Mouse (Mus musculus): ENCODE results near the gene Mtmr11. TPM values are rescaled to one million over a fixed set of nuclear protein-coding genes. Genes with fewer than 3 reads are reported as not detected.
"Not testable (repeated sequence)": the region's sequence is repeated elsewhere in the genome, so short reads cannot be mapped to it uniquely, and the experiment has no call there.

Gene Mtmr11
- total RNA-seq, 2 experiments from 2014 or later: 4.3 to 12.0 TPM

- DNase-seq: no peak
Measured at GRCm38 (mm10) chr3:96219191-96219641, 57.4 kb downstream of the Mtmr11 start.

- peak; percentile 65 for DNase-seq
Measured at GRCm38 (mm10) chr3:96219661-96220130, 57.9 kb downstream of the Mtmr11 start, which contains the start of the genes Bola1 and Hist2h2ab. Bola1 (minus strand) TSS chr3:96219709. Hist2h2ab (plus strand) TSS chr3:96219865.

GRCm38 (mm10) chr3:96220131-96220764 is 58.4 kb downstream of the Mtmr11 start:
- DNase-seq: not testable (repeated sequence)

- DNase-seq: peak; percentile 48
Measured at GRCm38 (mm10) chr3:96220765-96221639, 59.2 kb downstream of the Mtmr11 start, which contains the start of the genes Hist2h2ac and Hist2h2be. Hist2h2ac (minus strand) TSS chr3:96220880. Hist2h2be (plus strand) TSS chr3:96221119.

Small RNAs within 50 kb of the gene (microRNA-seq; reads per million reads assigned to microRNA genes)
- gene Gm44492: 0 to 0.25 reads per million in 2 experiments

Other genes with a start within 250 kb of the Mtmr11 start
- 100 to 1,000 TPM in 1 of 2 experiments, 10 to 100 TPM in 1; 87.3 to 101 TPM for gene Anp32e, start 232.8 kb upstream of the Mtmr11 start, total RNA-seq (2021)
- gene Plekho1, start 166.0 kb upstream of the Mtmr11 start, total RNA-seq (2021): 10 to 100 TPM; 56.2 to 67.9 TPM
- 10 to 100 TPM; 25.4 to 27.3 TPM for gene Vps45, start 103.5 kb upstream of the Mtmr11 start, total RNA-seq (2021)
- gene Otud7b, start 57.5 kb upstream of the Mtmr11 start, total RNA-seq (2021): 10 to 100 TPM; 49.3 to 55.9 TPM
- 10 to 100 TPM; 18.4 to 22.5 TPM for gene Sf3b4, start 10.3 kb downstream of the Mtmr11 start, total RNA-seq (2021)
- 1 to 10 TPM; 4.1 TPM for gene Sv2a, start 19.1 kb downstream of the Mtmr11 start, total RNA-seq (2021)
- 10 to 100 TPM; 23.3 to 28.3 TPM for gene Bola1, start 57.7 kb downstream of the Mtmr11 start, total RNA-seq (2021)
- 10 to 100 TPM; 10.3 to 10.7 TPM for gene Hist2h2ab, start 57.9 kb downstream of the Mtmr11 start, total RNA-seq (2021)
- 10 to 100 TPM; 77.5 to 90.5 TPM for gene Hist2h2ac, start 58.9 kb downstream of the Mtmr11 start, total RNA-seq (2021)
- 1 to 10 TPM; 3.7 to 4.7 TPM for gene Hist2h2be, start 59.1 kb downstream of the Mtmr11 start, total RNA-seq (2021)
- 10 to 100 TPM; 79.1 to 93.5 TPM for gene Hist2h3c2, start 77.1 kb downstream of the Mtmr11 start, total RNA-seq (2021)
- gene Hist2h2aa2, start 78.3 kb downstream of the Mtmr11 start, total RNA-seq (2021): 100 to 1,000 TPM; 666 to 717 TPM
- 10 to 100 TPM; 10.2 to 16.2 TPM for gene Hist2h2aa1, start 83.5 kb downstream of the Mtmr11 start, total RNA-seq (2021)
- gene Hist2h3c1, start 84.7 kb downstream of the Mtmr11 start, total RNA-seq (2021): 1 to 10 TPM in 1 of 2 experiments, under 1 TPM in 1; 0.43 to 1.8 TPM
- 10 to 100 TPM; 40.0 to 46.5 TPM for gene Hist2h4, start 101.3 kb downstream of the Mtmr11 start, total RNA-seq (2021)
- 100 to 1,000 TPM; 371 to 396 TPM for gene Hist2h3b, start 106.7 kb downstream of the Mtmr11 start, total RNA-seq (2021)
- 100 to 1,000 TPM; 371 to 420 TPM for gene Hist2h2bb, start 107.7 kb downstream of the Mtmr11 start, total RNA-seq (2021)
- 1 to 10 TPM in 1 of 2 experiments, under 1 TPM in 1; 0.56 to 1.2 TPM for gene Fcgr1, start 132.0 kb downstream of the Mtmr11 start, total RNA-seq (2021)